Mouse (Mus musculus): ENCODE data around the gene Msh3.
A peak's percentile ranks its signal among the peaks of the same experiment; 100 is the strongest.
"Not testable (repeated sequence)": the region's sequence is repeated elsewhere in the genome, so short reads cannot be mapped to it uniquely, and the experiment has no call there.

Msh3 gene

DNA sequence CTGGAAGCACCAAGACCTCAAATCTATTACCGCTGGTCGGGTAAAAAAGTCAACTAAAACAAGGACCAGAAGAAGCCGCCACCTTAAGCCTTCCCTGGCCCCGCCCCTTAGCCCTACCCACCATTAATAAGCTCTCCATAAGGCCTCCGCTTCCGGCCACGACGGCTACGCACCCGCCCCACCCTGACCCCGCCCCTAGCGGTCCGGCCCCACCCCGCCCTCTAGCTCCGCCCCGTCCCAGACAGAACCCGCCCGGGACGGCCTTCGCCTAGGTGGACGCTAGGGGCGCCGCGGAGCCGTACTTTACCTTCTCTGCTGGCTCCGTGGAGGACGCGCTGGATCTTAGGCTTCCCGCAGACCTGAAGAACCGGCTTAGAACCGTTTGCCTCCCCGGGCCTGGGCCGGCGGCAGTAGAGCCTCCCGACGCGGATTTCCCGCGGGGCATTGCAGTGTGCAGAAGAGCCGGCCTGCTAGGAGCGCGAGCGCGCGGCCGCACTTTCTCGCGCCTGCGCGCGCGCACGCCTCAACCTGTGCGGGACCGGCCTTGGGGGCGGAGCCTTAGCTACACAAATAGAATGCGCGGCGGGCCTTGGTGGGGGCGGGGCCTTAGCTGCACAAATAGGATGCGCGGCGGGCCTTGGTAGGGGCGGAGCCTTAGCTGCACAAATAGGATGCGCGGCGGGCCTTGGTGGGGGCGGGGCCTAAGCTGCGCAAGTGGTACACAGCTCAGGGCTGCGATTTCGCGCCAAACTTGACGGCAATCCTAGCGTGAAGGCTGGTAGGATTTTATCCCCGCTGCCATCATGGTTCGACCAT, at the start of gene Msh3, which contains the start of gene Dhfr:
Msh3 (minus strand) TSS at position 548 of the 816 bp plus-strand sequence.
Dhfr (plus strand) TSS at position 271 of the 816 bp plus-strand sequence.
- DNase-seq: peak; percentile 100

DNA sequence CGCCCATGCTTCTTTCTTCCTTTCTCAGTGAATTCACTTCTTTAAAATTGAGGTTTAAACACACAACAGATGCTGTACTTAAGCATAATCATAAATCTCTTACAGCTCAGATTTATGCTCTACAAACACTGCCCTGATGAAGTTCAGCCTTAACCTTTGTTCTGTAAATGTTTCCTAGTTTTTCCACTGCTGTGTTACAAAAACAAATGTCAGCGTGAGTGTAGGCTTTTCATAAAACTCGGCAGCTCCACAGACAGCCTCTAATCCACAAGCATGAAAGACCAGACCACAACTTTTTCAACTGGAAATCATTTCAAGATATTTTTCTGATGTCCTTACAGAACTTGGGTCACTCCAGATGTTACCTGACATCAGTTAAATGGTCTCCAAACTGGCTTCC, 48.7 kb upstream of the Msh3 start:
- no peak for DNase-seq

DNA sequence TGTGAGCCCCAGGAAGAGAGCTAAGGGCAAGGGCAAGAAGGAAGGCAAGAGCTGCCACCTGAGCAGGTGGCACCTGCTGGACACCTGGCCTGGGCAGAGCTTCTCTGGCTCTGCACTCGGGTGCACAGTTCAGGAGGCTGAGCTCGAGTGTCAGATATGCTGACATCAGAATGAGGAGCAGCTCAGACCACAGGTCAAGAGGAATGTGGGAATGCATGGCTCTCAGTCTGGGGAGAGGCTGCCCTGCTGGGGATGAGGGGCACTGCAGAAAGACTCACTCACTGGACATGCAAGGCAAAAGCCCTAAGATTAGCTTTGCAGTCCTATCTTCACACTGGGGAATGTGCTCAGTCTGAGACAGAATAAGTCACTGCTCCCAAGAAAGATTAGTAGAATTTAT, 47.3 kb upstream of the Msh3 start:
- no peak for DNase-seq

DNA sequence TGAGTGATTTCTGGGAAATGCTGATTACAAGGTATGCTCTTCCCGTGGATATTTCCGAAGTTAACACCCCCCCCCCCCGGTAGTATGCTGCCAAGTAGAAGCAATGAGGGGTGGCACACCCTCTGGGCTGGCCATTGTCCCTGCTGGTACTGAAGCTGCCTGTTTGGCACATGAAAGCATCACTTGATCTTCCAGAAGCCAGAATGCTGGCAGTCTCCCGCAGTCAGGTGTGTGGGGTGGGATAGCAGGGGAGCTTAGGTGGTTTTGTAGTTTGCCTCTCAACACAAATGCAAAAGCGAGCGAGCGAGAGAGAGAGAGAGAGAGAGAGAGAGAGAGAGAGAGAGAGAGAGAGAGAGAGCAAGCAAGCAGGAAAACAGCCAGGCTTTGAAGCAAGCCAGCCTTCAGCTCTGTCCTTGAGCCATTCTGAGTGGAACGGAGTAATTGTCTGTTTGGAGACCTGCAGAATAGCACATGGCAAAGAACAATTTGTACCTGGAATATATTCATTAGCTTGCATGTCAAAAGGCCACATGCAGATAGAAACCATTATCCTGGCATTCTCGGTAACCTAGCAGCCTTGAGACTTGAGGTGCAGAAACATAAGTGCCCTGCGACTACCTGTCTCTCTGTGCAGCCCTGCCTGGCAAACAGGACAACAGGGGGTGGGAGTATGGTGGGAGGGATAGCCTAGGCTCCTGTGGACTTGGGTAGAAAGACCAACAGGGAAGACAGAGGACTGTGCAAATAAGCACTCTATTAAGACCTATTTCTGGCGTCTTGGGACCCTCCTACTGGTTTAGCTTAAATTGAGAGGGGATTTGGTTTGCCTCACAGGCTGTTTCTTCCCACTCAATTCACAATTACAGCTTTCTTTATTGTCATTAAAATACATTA, 43.9 kb upstream of the Msh3 start:
- DNase-seq: no peak

DNA sequence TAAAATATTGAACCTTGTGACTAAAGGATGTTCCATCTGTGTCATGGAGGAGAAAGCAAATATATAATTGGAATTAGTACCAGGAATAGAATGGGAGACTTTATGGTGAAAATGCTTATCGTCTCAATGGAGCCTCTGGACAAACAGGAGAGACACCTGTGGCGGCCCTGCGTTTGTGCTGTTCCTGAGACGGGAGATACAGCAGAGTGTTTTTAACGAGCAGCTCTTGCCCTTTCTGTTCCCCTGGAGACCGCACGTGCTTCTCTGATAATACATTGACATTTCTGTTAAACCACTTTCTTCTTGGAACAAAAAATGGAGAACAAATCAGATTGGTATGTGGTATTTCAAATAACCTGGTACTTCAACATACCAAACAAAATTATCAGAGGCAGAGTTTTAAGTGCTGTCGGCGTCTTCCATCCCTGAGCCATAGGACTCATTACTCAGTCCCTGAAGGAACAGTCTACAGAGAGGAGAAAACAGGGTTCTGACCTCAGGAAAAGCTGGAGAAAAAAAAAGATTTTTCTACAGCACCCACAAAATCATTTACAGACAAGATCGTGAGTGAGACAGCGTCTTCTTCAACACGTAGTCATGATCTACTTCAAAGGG, 38.4 kb upstream of the Msh3 start:
- DNase-seq: no peak

DNA sequence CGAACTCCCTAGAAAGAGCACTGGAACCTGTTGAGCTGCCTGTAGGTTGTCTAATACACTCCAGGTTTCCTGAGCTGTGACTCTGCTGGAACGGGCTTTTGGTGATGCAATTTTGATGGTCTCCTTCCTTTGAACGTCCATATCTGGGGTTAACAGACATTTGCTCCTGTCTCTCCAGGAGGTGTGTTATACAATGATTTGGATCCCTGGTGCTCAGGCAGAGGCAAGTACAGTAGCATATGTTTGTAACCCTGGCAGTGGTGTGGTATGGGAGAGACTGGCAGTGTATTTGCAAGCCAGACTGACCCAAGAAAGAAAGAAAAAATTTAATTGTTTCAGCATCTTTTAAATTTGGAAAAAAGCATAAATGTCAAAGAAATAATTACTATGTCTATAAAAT, 32.6 kb upstream of the Msh3 start:
- no peak for DNase-seq

DNA sequence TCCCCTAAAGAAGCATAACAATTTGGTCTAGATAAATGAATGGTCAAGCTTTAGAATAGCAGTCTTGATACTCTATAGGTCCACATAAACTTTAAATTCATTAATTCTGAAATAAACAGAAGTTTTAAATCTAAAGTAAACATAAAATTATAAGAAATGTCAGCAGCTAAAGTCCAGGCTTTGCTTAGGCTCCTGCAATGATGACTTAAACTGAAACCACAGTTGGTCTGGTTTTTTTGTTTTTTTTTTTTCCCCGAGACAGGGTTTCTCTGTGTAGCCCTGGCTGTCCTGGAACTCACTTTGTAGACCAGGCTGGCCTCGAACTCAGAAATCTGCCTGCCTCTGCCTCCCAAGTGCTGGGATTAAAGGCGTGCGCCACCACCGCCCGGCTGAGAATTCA, 16.7 kb upstream of the Msh3 start:
- not testable (repeated sequence) for DNase-seq

DNA sequence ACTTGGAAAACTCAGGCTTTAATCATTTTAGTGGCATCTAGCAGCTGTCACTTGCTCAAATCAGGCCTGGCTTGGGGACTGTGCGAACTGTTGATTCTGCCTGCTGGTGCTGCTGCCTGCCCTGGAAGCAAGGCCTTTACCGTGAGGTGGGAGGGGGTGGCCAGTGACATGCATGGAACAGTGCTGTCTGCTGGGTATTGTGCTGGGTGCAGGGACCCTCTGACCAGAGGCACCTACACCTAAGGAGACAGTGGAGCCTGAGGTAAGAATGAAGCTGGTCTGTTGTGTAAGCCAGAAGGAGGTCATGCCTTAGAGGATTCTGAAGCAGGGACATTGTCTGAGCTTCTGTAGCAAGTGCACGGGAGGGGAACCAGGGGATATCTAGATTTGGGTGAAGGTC, 16.0 kb upstream of the Msh3 start:
- DNase-seq: no peak

DNA sequence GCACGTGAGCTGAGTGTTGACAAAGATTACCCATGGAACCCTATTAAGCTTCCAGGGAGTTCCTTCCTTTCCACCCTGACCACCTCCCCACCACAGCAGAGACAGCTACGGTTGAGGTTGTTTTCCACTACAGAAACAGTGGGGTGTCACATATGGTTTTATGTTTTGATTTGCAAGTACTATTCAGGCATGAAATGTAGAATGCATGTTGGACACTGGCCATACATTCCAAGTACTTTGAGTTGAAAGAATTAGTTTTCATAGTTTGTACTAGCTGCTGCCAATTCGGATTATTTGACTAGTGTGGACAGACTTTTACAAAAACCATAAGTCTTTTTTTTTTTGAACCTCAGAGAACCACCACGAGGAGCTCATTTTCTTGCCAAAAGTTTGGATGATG, 10.5 kb upstream of the Msh3 start:
- no peak for DNase-seq

DNA sequence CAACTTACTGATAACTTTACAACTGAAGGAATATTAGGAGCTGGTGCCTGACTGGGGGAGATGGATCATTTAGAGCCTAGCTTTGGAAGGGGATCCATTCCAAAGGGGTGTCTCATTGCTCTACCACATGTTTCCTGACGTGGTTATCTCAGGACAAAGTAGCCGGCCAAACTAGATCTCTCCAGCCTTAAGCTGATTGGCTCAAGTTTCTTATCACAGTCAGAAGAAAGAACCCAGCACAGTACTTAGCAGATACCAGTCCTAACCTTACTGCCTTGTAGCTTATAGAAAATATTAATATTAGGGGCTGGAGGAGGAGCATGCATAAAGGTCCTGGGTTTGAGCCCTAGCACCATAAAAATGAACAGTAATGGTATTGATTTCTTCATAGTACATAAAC, 6.8 kb upstream of the Msh3 start:
- no peak for DNase-seq

DNA sequence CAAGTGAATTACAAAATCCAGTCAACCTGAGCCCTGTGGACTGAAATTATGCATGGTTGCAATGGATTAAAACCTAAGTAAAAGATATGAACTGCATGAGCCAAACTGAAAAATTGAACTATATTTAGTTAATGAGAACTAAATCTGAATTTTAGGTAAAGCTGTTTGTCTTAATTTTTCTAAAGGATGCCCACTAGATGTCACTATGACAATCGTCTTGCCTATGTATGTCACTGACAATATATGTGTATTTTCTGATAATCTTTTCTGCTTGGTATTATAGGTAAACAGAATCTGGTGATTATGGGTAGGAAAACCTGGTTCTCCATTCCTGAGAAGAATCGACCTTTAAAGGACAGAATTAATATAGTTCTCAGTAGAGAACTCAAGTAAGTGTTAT, 2.8 kb upstream of the Msh3 start:
- DNase-seq: no peak

DNA sequence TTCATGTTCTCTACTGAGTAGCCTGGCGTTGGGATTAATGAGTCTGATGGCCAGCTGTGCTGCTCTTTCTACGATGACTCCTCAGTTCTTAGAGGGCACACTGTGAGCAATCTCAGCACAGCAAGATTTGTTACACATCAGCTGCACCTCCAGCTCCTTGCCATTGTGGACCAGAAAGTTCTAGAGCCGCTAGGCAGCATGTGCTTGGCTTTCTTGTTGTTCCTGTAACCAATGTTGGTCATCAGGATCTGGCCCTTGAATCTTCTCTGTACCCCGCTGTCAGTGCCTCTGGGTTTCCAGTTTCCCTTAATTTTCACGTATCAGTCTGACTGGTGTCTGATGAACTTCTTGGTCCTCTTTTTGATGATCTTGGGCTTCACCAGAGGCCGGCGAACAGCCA, 1.6 kb upstream of the Msh3 start:
- peak; percentile 7 for DNase-seq

DNA sequence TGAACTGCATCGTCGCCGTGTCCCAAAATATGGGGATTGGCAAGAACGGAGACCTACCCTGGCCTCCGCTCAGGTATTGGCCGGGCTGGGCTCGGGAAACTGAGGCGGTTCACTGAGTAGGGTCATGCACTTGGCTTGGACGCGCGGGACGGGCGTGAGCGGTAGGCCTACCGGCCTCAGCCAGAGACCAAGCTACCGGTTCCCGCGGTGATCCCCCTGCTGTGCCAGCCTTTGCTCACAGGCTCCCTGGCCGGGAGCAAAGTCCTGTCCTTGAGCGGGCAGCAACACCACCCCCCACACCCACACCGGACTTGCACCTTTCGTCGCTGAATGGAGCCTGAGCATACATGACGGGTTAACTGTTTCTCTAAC, 455 bp upstream of the Msh3 start:
- DNase-seq: no peak

DNA sequence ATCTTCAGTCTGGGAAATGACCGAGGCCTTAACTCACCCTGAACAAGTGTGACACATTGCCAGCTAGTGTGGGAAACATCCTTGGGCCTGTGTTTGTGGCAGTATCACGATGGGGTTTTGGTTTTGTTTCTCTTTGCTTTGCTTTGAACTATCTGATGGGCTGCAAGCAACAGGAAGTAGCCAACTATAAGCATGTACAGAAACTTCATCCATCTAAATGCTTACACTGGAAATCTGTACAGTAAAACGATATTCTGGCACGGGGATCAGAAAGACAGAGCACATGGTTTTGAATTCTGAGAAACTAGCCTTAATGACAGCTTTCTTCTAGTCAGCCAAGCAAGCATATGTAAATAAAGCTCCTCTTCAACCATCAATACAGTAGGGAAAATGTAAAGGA, 847 bp downstream of the Msh3 start:
- DNase-seq: peak; percentile 13

DNA sequence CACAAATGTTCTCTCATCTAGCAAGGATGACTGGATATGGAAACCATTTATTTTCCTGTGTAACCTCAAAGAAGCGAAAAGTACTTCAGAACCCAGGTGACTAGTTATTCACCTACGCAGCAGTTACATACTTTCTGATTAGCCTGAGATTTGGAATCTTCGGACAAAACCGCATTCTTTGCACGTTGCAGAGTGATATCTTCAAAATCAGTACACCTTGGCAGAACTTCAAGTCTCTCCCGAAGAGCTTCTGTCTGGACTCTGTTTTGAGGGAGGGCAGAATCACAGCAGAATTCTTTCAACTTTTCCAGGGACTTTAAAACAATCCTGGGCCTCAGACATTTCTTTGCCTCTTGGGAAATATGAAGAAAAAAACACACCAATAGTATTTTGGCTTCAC, 3.7 kb downstream of the Msh3 start:
- no peak for DNase-seq

DNA sequence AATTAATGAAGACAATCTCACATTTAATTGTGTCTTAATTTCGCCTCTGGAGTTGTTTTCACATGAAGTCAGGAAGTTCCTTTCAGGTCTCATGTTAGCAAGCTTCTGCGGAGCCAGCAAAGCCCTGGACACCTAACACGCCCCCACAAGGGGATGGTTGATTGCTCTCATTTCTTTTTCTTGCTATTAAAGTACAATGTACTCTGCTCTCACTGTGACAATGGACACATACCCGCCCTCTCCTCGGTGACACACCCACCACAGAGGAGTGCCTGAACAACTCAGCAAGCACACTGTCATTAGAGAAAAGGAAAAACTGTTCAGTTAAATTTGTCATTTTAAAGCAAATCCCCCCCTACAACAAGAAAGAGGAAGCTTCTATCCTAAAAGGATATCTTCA, 8.5 kb downstream of the Msh3 start:
- DNase-seq: no peak

DNA sequence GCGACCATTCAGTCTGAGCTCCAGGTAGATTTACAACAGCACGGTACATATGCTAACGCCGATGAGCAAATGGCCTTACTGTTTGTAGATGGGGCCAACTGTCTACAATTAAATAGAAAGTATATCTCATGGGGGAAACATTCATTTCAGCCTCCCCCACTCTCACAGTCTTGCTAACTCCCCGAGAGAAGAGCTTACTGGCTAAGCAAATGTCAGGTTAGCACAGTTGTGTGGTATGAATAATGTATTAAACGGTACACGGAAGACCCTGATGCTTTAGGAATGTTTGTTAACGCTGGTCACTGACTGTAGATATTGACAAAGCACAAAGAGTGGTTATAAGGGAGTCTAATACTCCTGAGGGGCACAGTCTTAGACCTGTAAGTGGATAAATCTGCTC, 10.8 kb downstream of the Msh3 start:
- DNase-seq: no peak

DNA sequence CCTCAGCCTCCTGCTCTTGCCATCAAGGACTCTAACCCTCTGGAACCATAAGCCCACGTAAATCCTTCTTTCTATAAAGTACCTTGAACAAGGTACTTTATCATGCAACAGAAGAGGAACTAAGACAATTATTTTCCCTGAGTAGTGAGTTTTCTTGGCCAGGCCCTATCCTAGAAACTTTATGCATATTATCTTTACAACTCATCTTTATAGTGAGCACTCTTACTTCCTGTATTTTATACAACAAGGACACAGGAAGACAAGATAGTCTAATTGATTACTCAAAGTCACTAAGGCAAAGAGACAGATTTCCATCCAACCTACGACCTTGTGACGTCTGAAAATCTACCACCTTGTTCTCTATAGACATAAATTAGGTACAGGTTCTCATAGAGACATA, 15.0 kb downstream of the Msh3 start:
- no peak for DNase-seq

DNA sequence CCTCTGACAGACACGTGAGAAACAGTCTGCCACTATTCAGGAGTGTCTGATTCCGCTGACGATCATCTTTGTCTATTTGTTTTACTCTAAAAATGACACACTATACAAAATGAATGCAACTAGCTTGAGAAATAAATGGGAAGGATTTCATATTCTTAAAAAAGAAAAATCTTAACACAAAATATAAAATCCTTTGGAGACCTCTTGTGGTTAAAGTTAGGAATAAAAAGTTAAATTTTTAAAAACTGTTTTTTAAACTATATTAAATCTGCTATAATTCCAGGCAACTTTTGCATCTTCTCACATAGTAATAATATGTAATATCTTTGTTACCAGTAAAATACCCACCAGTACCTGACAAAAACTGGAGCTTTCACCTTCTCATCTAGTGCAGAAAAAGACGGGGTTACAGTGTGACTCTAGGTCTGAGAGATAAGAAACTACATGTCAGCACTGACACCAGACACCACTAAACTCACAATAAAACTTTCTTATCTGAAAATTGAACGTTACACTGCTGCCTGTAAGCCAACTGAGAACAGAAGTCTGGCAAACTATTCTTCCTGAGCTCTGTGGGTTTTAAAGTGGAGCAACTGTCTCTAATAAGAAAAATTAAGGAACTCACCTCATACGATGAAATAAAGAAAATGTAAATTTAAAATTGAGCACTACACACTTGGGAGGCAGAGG, 16.9 kb downstream of the Msh3 start:
- no peak for DNase-seq

DNA sequence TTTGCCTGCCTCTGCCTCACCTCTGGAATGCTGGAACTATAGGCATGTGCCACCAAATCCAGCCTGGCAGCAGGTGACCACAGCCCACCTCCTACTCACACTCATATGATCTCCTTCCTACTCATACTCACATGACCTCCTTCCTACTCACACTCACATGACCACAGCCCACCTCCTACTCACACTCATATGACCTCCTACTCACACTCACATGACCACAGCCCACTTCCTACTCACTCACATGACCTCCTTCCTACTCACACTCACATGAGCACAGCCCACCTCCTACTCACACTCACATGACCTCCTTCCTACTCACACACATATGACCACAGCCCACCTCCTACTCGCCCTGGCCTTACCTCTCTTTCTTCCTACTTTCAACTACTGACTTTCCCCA, 17.9 kb downstream of the Msh3 start:
- no peak for DNase-seq

DNA sequence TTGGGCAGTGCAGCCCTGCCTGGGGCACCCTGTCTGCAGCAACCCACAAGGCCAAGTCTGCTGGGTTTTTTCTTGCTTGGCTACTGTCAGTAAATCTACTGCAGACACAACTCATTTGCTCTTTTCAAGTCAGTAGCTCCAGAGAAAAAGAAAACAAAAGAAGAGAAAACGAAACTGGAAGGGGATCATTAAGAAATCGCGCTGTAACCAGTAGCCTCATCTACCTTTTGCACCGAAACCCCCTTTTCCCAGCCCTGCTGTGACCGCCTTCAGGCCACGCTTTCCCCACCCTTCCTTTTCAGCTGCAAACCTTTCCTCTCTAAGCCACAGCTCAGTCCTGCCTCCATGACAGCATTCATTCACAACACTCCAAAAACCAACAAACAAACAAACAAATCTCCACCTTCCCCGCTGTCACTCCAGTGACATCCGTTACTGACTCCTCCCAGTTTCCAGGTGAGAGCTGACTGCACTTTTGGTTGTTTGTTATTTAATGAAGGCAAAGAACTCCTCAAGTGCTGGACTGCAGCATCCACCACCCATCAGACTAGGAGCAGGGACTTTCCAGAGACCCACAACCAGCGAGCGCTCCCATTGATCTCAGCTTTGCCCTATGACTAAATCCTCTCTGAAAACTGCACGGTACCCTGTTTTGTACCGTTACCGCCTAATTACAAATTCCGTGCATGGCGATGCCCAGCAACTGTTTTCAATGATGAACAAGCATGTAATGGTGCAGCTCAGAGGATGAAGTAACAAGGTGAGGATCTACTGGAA, 22.5 kb downstream of the Msh3 start:
- DNase-seq: no peak

DNA sequence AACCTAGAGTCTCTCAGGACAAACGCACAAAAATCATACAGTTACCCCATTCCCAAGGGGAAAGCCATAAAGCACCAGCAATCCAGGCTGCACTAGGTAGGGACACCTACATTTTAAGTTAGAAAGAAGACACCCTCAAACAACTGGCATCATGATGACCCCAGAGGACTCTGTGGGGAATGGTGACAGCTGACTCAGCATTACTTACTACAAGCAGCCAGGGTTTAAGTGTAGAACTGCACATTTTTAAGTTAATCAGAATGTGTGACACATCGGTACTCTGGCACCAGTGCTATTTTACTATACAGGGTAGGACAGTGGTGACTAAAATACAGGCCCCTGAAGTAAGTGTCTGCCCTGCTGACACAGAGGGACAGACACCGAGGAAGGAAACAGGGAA, 24.2 kb downstream of the Msh3 start:
- DNase-seq: no peak

Data from embryo, embryonic 11 days (tissue).